Mouse (Mus musculus): ENCODE measurements at regions not wholly inside any gene's neighbourhood (a gene's known extent, or its start where the extent isn't known, plus 50 kb on each side); places are given as distances from the start of the nearest gene placed in this dataset.

- no peak overlapping the region for H3K4me2 ChIP-seq
- H3K4me3 ChIP-seq (replicated peaks) = no peak overlapping the region
- H3K36me3 ChIP-seq (replicated peaks) = no peaks in the 10 kb centered on the region
- no peaks in the 10 kb centered on the region for H3K27me3 ChIP-seq
- H3K27ac ChIP-seq (replicated peaks) = no peak overlapping the region
- 49% methylated on average over 2 of the region's 2 CpGs for WGBS (ENCODE audit: insufficient replicate concordance)
- H3K9ac ChIP-seq = no peak overlapping the region
- no peaks in the 10 kb centered on the region for H3K9me3 ChIP-seq (replicated peaks)
- ATAC-seq (ENCODE audit: insufficient read depth) = no peak
- no peaks in the 10 kb centered on the region for H3K4me1 ChIP-seq (replicated peaks)
These were observed 62.8 kb upstream of the Ywhaq start for GRCm38 (mm10) chr12:21480226-21480625.

DNA sequence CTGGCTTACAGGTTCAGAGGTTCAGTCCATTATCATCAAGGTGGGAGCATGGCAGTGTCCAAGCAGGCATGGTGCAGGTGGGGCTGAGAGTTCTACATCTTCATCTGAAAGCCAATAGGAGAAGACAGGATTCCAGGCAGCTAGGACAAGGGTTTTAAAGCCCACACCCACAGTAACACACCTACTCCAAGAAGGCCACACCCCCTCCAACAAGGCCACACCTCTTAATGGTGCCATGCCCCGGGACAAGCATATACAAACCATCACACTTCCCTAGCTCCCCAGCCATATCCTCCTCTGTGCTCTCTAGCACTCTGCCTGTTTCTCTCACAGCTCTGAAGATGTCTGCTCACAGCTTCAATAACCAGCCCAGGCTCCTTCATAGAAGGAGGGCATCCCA is 61.8 kb upstream of the Ywhaq start:
- ATAC-seq (ENCODE audit: insufficient read depth) = no peak
- Histone ChIP-seq H3K27ac (replicated peaks) (no peak overlapping the region), H3K27me3 (no peaks in the 10 kb centered on the region), H3K9me3 (replicated peaks) (no peaks in the 10 kb centered on the region), H3K4me2 (no peak overlapping the region), H3K4me1 (replicated peaks) (no peaks in the 10 kb centered on the region), H3K9ac (no peak overlapping the region), H3K36me3 (replicated peaks) (no peaks in the 10 kb centered on the region), H3K4me3 (replicated peaks) (no peak overlapping the region)
- WGBS (ENCODE audit: insufficient replicate concordance) = 48% methylated on average over 1 of the region's 1 CpGs

GRCm38 (mm10) chr12:21476516-21476915 is 59.1 kb upstream of the Ywhaq start:
- 68% methylated on average over 2 of the region's 2 CpGs for WGBS (ENCODE audit: insufficient replicate concordance)
- no peak for ATAC-seq (ENCODE audit: insufficient read depth)
- no peak overlapping the region for H3K9ac ChIP-seq
- H3K27ac ChIP-seq (replicated peaks) = no peak overlapping the region
- H3K27me3 ChIP-seq = no peaks in the 10 kb centered on the region
- H3K9me3 ChIP-seq (replicated peaks) = no peaks in the 10 kb centered on the region
- no peaks in the 10 kb centered on the region for H3K36me3 ChIP-seq (replicated peaks)
- H3K4me3 ChIP-seq (replicated peaks) = no peak overlapping the region
- H3K4me1 ChIP-seq (replicated peaks) = no peaks in the 10 kb centered on the region
- H3K4me2 ChIP-seq = no peak overlapping the region

- H3K36me3 ChIP-seq (replicated peaks) = no peaks in the 10 kb centered on the region
- ATAC-seq (ENCODE audit: insufficient read depth) = no peak
- H3K4me2 ChIP-seq = no peak overlapping the region
- H3K4me3 ChIP-seq (replicated peaks) = no peak overlapping the region
- H3K4me1 ChIP-seq (replicated peaks) = no peaks in the 10 kb centered on the region
- no peaks in the 10 kb centered on the region for H3K27me3 ChIP-seq
- no peak overlapping the region for H3K27ac ChIP-seq (replicated peaks)
- no peaks in the 10 kb centered on the region for H3K9me3 ChIP-seq (replicated peaks)
- 65% methylated on average over 6 of the region's 6 CpGs for WGBS (ENCODE audit: insufficient replicate concordance)
- no peak overlapping the region for H3K9ac ChIP-seq
These were observed 55.7 kb upstream of the Ywhaq start for GRCm38 (mm10) chr12:21472951-21473710.

- 42% methylated on average over 4 of the region's 4 CpGs for WGBS (ENCODE audit: insufficient replicate concordance)
- H3K4me1 ChIP-seq (replicated peaks) = no peaks in the 10 kb centered on the region
- H3K9ac ChIP-seq = no peak overlapping the region
- H3K27ac ChIP-seq (replicated peaks) = no peak overlapping the region
- no peak overlapping the region for H3K4me2 ChIP-seq
- H3K4me3 ChIP-seq (replicated peaks) = no peak overlapping the region
- no peaks in the 10 kb centered on the region for H3K36me3 ChIP-seq (replicated peaks)
- H3K9me3 ChIP-seq (replicated peaks) = no peaks in the 10 kb centered on the region
- no peak for ATAC-seq (ENCODE audit: insufficient read depth)
- H3K27me3 ChIP-seq = no peaks in the 10 kb centered on the region
These were observed 55.0 kb upstream of the Ywhaq start for GRCm38 (mm10) chr12:21472487-21472886.

- ATAC-seq (ENCODE audit: insufficient read depth) = no peak
- Histone ChIP-seq H3K36me3 (replicated peaks) (no peaks in the 10 kb centered on the region), H3K27me3 (no peaks in the 10 kb centered on the region), H3K4me2 (no peak overlapping the region), H3K4me1 (replicated peaks) (no peaks in the 10 kb centered on the region), H3K4me3 (replicated peaks) (no peak overlapping the region), H3K9me3 (replicated peaks) (no peaks in the 10 kb centered on the region), H3K9ac (no peak overlapping the region), H3K27ac (replicated peaks) (no peak overlapping the region)
- 69% methylated on average over 7 of the region's 7 CpGs for WGBS (ENCODE audit: insufficient replicate concordance)
These were observed 54.5 kb upstream of the Ywhaq start for GRCm38 (mm10) chr12:21471986-21472385.

DNA sequence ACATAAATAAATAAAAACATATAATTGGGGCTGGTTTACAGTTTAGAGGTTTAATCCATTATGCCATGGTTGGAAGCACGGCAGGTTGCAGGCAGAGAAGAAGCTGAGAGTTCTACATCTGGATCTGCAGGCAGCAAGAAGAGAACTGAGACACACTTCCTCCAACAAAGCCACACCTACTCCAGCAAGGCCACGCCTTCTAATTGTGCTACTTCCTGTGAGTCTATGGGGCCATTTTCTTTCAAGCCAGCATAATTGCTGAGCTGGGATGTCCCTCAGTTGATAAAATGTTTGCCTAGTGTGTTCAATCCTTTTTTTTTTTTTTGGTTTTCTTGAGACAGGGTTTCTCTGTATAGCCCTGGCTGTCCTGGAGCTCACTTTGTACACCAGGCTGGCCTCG is 52.8 kb upstream of the Ywhaq start:
- Histone ChIP-seq H3K36me3 (replicated peaks) (no peaks in the 10 kb centered on the region), H3K9me3 (replicated peaks) (no peaks in the 10 kb centered on the region), H3K4me2 (no peak overlapping the region), H3K27ac (replicated peaks) (no peak overlapping the region), H3K4me3 (replicated peaks) (no peak overlapping the region), H3K9ac (no peak overlapping the region), H3K4me1 (replicated peaks) (no peaks in the 10 kb centered on the region), H3K27me3 (no peaks in the 10 kb centered on the region)
- WGBS (ENCODE audit: insufficient replicate concordance) = 65% methylated on average over 3 of the region's 3 CpGs
- no peak for ATAC-seq (ENCODE audit: insufficient read depth)
